Mouse (Mus musculus) liver, embryonic 14.5 days (tissue): ENCODE results near the gene Mast2. TPM values are rescaled to one million over a fixed set of nuclear protein-coding genes. Genes with fewer than 3 reads are reported as not detected.

Source experiments
- ATAC-seq: fragments of 200-750 bp; cut with Nextera tagmentation; 2 replicates; pipeline ENCODE4 v1.8.0; 2017; ENCODE audit warnings: moderate number of reproducible peaks, mild to moderate bottlenecking, moderate library complexity; ENCODE audit not compliant: insufficient read depth
- DNase-seq, 3 experiments: peaks; one replicate each; pipeline ENCODE4 v3.0.0-alpha.2; 2012 to 2013; ENCODE audit warnings: low read depth in 3 of 3, low spot score in 3 of 3
- H3K27ac ChIP-seq: fragments of 300-500 bp; sonication (generic); 2 replicates; pipeline ENCODE4 v1.5.1; 2014; ENCODE audit warnings: moderate library complexity, mild to moderate bottlenecking, control low read depth, inconsistent platforms
- H3K27me3 ChIP-seq: fragments of 300-500 bp; sonication (generic); 2 replicates; pipeline ENCODE4 v1.6.1; 2014; ENCODE audit warnings: mild to moderate bottlenecking, low read length, moderate library complexity; ENCODE audit not compliant: control insufficient read depth, insufficient read depth
- H3K36me3 ChIP-seq: fragments of 300-500 bp; sonication (generic); replicated peaks from 2 replicates; pipeline ENCODE4 v1.6.1; 2014; ENCODE audit warnings: low read depth; ENCODE audit not compliant: control insufficient read depth, insufficient read depth
- H3K4me1 ChIP-seq, 2 experiments: fragments of 200-500 bp in 1 of 2; fragments of 300-500 bp in 1 of 2; sonication (generic) in 1 of 2; replicated peaks; 2 replicates each; pipeline ENCODE4 v1.6.1; 2012 to 2014; ENCODE audit warnings: antibody characterized with exemption in 1 of 2, inconsistent platforms in 1 of 2, low read length in 1 of 2; ENCODE audit not compliant: control insufficient read depth in 2 of 2, insufficient read depth in 2 of 2
- H3K4me2 ChIP-seq: fragments of 300-500 bp; sonication (generic); 2 replicates; pipeline ENCODE4 v1.6.1; 2014; ENCODE audit warnings: low read depth, mild to moderate bottlenecking, control low read depth, moderate library complexity
- H3K4me3 ChIP-seq, 2 experiments: fragments of 200-500 bp in 1 of 2; fragments of 300-500 bp in 1 of 2; sonication (generic) in 1 of 2; 2 replicates each; pipeline ENCODE4 v1.5.1; 2012 to 2014; ENCODE audit warnings: low read depth in 2 of 2, low read length in 2 of 2, mild to moderate bottlenecking in 2 of 2, control low read depth in 1 of 2, inconsistent platforms in 1 of 2, moderate library complexity in 1 of 2; ENCODE audit not compliant: insufficient read depth in 1 of 2
- H3K9ac ChIP-seq: fragments of 300-500 bp; sonication (generic); replicated peaks from 2 replicates; pipeline ENCODE4 v1.6.1; 2014; ENCODE audit warnings: mild to moderate bottlenecking, control low read depth, moderate library complexity
- H3K9me3 ChIP-seq: fragments of 300-500 bp; sonication (generic); 2 replicates; pipeline ENCODE4 v1.6.1; 2016; ENCODE audit warnings: low read length, mixed read lengths; ENCODE audit not compliant: control insufficient read depth
- CTCF ChIP-seq: IDR thresholded peaks from 2 replicates; pipeline ENCODE4 v1.5.1; 2016; ENCODE audit warnings: antibody characterized with exemption, low read depth, control low read depth
- EP300 ChIP-seq: IDR thresholded peaks from 2 replicates; pipeline ENCODE4 v1.6.1; 2016; ENCODE audit warnings: antibody characterized with exemption, low read depth
- WGBS: fragments of 180-500 bp; shearing (Covaris S2); extraction: QIAGEN DNeasy Blood & Tissue Kit; methylation state at CpG from one replicate; pipeline ENCODE4 v1.1.7; 2014; ENCODE audit not compliant: insufficient replicate concordance; 5-methylcytosine and 5-hydroxymethylcytosine counted together
- polyA plus RNA-seq, 2 experiments: library from polyadenylated mRNA; depleted of rRNA in 1 of 2; stranded (reverse) in 1 of 2; unstranded in 1 of 2; fragments of >200 nt; fragmentation: Nextera tagmentation in 1 of 2; extraction: Ambion mirVana in 1 of 2; gene quantifications; 2 replicates each; pipeline versions ENCODE4 v1.2.1 to v1.2.3; 2012 to 2014

Mast2 gene
- polyA plus RNA-seq, 2 experiments = 7.3 to 10.4 TPM

DNA sequence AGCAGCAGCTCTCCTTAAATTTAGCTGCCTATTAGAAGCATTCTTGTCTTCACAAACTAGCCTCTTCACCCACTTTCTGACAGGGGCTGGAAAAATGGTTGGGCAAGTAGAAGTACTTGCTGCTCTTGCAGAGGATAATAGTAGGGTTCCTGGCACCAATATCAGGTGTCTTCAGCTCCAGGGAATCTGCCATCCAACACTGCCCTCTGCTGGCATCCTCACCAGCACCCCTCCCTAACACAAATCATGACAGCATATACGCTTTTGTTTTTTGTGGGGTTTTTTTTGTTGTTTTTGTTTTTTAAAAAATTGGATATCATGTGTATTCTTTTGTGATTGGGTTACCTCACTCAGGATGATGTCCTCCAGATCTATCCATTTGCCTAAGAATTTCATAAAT, 105.9 kb downstream of the Mast2 start:
- no peaks in the 10 kb centered on the region for H3K9me3 ChIP-seq
- no peak overlapping the region for H3K4me3 ChIP-seq
- WGBS = 83% methylated on average over 1 of the region's 1 CpGs
- TF ChIP-seq CTCF (peak; percentile 54), EP300 (no peak)
- ATAC-seq (no peak), DNase-seq (no peak)
- no peaks in the 10 kb centered on the region for H3K36me3 ChIP-seq
- no peaks in the 10 kb centered on the region for H3K27me3 ChIP-seq
- no peak overlapping the region for H3K4me2 ChIP-seq
- no peak overlapping the region for H3K9ac ChIP-seq
- no peak overlapping the region for H3K27ac ChIP-seq
- no peaks in the 10 kb centered on the region for H3K4me1 ChIP-seq

DNA sequence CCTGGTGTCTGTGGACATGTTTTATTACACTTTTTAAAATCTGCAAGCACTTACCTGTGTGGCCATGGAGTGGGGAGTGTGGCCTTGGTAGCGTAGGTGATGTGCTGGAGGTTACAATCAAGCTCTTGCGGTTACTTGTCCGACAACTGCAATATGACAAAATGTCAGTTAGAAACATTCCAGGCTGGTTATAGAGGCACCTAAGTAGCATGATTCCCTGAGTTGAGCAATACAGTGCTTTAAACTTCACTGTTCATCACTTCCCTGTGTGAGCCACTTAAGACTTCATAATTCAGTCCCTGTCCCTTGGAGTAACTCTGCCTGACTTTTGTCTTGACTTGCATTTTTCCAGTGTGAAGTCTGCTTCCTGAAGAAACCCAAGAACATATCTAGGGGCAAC, 111.1 kb downstream of the Mast2 start:
- 98% methylated on average over 3 of the region's 3 CpGs for WGBS
- no peaks in the 10 kb centered on the region for H3K27me3 ChIP-seq
- H3K36me3 ChIP-seq = no peaks in the 10 kb centered on the region
- DNase-seq (no peak), ATAC-seq (no peak)
- no peaks in the 10 kb centered on the region for H3K9me3 ChIP-seq
- no peak for TF ChIP-seq EP300
- TF ChIP-seq CTCF = no peak
- no peaks in the 10 kb centered on the region for H3K4me1 ChIP-seq
- no peak overlapping the region for H3K4me2 ChIP-seq
- no peak overlapping the region for H3K9ac ChIP-seq
- H3K4me3 ChIP-seq = no peak overlapping the region
- H3K27ac ChIP-seq = no peak overlapping the region

DNA sequence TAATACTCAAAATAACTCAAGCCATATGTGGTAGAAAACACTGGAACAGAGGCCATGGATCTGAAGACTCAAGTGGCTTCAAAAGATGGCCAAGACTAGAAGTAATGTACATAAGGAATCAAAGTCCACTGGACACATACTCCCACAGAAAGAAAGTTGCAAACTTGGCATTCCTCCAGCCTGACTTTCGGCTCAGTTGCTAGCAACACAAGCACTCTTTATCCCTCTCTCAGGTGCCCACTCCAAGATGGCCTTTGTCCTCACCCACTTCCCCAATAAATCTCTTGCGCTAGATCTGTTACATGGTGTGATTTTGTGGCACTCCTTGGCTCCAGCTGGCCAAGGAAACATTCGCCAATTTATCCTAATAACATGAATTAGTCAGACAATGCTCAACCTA, 111.5 kb downstream of the Mast2 start:
- Histone ChIP-seq H3K27me3 (no peaks in the 10 kb centered on the region), H3K27ac (no peak overlapping the region), H3K36me3 (no peaks in the 10 kb centered on the region), H3K4me2 (no peak overlapping the region), H3K4me1 (no peaks in the 10 kb centered on the region), H3K4me3 (no peak overlapping the region), H3K9me3 (no peaks in the 10 kb centered on the region), H3K9ac (no peak overlapping the region)
- TF ChIP-seq CTCF = no peak
- no peak for TF ChIP-seq EP300
- ATAC-seq (no peak), DNase-seq (no peak)
- 73% methylated on average over 3 of the region's 3 CpGs for WGBS

DNA sequence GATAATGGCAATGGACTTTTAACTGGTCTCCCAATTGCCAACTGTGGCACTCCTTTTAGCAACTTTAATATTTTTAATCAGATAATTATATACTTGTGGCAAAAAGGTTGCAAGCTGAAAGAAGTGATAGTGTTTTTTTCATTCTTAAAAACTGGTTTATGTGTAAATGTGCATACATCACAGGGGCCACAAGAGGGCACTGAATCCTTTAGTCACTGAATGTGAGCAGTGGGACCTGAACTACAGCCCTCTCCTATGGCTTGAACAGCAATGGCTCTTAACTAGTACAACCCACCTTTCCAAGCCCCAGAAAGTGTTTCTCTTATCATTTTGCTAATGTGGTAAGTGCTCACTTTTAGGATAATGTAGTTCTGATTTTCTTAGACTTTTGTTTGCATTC, 121.9 kb downstream of the Mast2 start:
- Histone ChIP-seq H3K9ac (no peak overlapping the region), H3K27me3 (no peaks in the 10 kb centered on the region)
- ATAC-seq = no peak

DNA sequence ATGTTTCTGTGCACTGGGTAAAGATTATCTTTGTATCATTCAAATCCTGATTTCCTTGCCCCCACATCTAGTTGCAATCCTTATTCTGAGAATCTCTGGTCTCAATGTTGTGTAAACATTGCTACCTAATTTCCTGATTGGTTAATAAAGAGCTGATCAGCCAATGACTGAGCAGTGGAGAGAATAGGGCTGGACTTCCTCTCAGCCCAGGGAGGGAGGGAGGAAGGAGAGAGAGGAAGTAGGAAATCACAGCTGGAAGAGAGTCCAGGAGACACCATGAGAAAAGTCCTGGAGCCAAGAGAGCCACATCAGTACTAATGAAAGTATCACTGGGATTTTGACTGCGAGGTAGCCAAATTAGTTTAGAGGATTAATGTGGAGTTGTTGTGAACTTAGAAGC, 127.7 kb downstream of the Mast2 start:
- H3K9ac ChIP-seq = no peak overlapping the region
- ATAC-seq = no peak
- no peak overlapping the region for H3K4me3 ChIP-seq
- no peak overlapping the region for H3K27ac ChIP-seq
- no peaks in the 10 kb centered on the region for H3K9me3 ChIP-seq
- TF ChIP-seq CTCF (no peak), EP300 (no peak)
- 70% methylated on average over 1 of the region's 1 CpGs for WGBS
- H3K27me3 ChIP-seq = no peaks in the 10 kb centered on the region
- no peak overlapping the region for H3K4me2 ChIP-seq
- no peak for DNase-seq
- H3K36me3 ChIP-seq = no peaks in the 10 kb centered on the region
- no peaks in the 10 kb centered on the region for H3K4me1 ChIP-seq

More for the DNA sequence above, 121.9 kb downstream of the Mast2 start:
- H3K4me3 ChIP-seq = no peak overlapping the region
- H3K36me3 ChIP-seq = no peaks in the 10 kb centered on the region
- H3K4me2 ChIP-seq = no peak overlapping the region
- DNase-seq = peak in 2 of 3 experiments; percentile 9 to 10
- H3K27ac ChIP-seq = no peak overlapping the region
- peak; percentile 63 for TF ChIP-seq CTCF
- TF ChIP-seq EP300 = no peak
- H3K9me3 ChIP-seq = no peaks in the 10 kb centered on the region
- H3K4me1 ChIP-seq = no peaks in the 10 kb centered on the region
